Mouse (Mus musculus) thymus, adult 2 months (tissue): ENCODE results near the gene Ap5m1.

Source experiments
- CTCF ChIP-seq: fragments of 200-500 bp; IDR thresholded peaks from 2 replicates; pipeline ENCODE4 v1.5.1; 2012; ENCODE audit warnings: mild to moderate bottlenecking, control low read depth, low read length, moderate library complexity, borderline replicate concordance; ENCODE audit not compliant: control insufficient read depth, poor library complexity, insufficient read depth; ENCODE audit errors: extremely low read depth
- POLR2A ChIP-seq: fragments of 200-500 bp; IDR thresholded peaks from 2 replicates; pipeline ENCODE4 v1.6.1; 2012; ENCODE audit warnings: mild to moderate bottlenecking, low read length, control low read depth, moderate library complexity; ENCODE audit not compliant: control insufficient read depth, poor library complexity, insufficient read depth; ENCODE audit errors: extremely low read depth

DNA sequence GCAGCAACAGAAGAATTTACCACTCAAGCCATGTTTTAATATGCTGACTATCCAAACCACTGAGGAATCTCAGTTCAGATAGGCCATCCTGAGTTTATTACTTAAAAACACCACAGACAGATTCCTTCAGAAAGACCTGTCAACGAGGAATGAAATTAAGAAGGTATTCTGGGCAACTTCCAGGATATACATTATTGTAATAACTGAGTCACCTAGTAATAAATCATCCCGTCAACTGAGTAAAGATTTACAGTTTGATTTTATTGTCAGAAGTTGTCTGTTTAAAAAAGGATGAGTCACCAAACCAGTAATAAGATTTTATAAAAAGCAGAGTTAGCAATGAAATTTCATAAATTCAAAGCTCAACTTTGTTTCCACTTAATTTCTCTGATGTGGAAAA, 2.1 kb upstream of the Ap5m1 start:
- TF ChIP-seq CTCF: no peak
- TF ChIP-seq POLR2A: no peak
